Mouse (Mus musculus) neural tube, postnatal 0 days (tissue): ENCODE data around the gene Nagk. TPM values are rescaled to one million over a fixed set of nuclear protein-coding genes. Genes with fewer than 3 reads are reported as not detected.

Source experiments
- polyA plus RNA-seq: library from polyadenylated mRNA; unstranded; fragments of >200 nt; fragmentation: Nextera tagmentation; extraction: Ambion mirVana; gene quantifications from 2 replicates; pipeline ENCODE4 v1.2.1, GENCODE M21; 2015

Gene Nagk
- 98.4 and 112 TPM in 2 replicates for polyA plus RNA-seq

GRCm38 (mm10) chr6:83794760-83795296 is at the start of gene Nagk:
TSS of gene Nagk (plus strand) at chr6:83794982.

GRCm38 (mm10) chr6:83762344-83762743 is 32.4 kb upstream of the Nagk start, which contains the start of gene Ankrd53:
TSS of gene Ankrd53 (plus strand) at chr6:83762644.

GRCm38 (mm10) chr6:83775638-83776293 is 19.0 kb upstream of the Nagk start, which contains the start of gene Tex261:
TSS of gene Tex261 (minus strand) at chr6:83775813.

GRCm38 (mm10) chr6:83831606-83832123 is 36.9 kb downstream of the Nagk start, which contains the start of gene Paip2b:
TSS of gene Paip2b (minus strand) at chr6:83831741.

Other genes with a start within 250 kb of the Nagk start
- 58.1 and 62.0 TPM in 2 replicates for gene Stambp, start 222.3 kb upstream of the Nagk start, polyA plus RNA-seq
- 0.14 TPM in 1 of 2 replicates, not detected in the other for gene Clec4f, start 138.8 kb upstream of the Nagk start, polyA plus RNA-seq
- gene Cd207, start 117.1 kb upstream of the Nagk start, polyA plus RNA-seq, result 0.10 and 0.15 TPM in 2 replicates
- not detected in 2 replicates for gene Vax2, start 83.7 kb upstream of the Nagk start, polyA plus RNA-seq
- gene Atp6v1b1, start 52.0 kb upstream of the Nagk start, polyA plus RNA-seq, result not detected in 2 replicates
- gene Ankrd53, start 32.3 kb upstream of the Nagk start, polyA plus RNA-seq, result 0.09 TPM in 1 of 2 replicates, not detected in the other
- 72.1 and 74.3 TPM in 2 replicates for gene Tex261, start 19.2 kb upstream of the Nagk start, polyA plus RNA-seq
- 24.0 and 27.5 TPM in 2 replicates for gene Paip2b, start 36.8 kb downstream of the Nagk start, polyA plus RNA-seq
- 54.0 and 57.7 TPM in 2 replicates for gene Zfp638, start 72.1 kb downstream of the Nagk start, polyA plus RNA-seq
- 2.2 and 2.4 TPM in 2 replicates for gene Dysf, start 213.6 kb downstream of the Nagk start, polyA plus RNA-seq